Mouse (Mus musculus) hindlimb bud, embryonic 11.5 days (tissue): ENCODE results near the gene Sh3bgrl.
"Not testable (repeated sequence)": the region's sequence is repeated elsewhere in the genome, so short reads cannot be mapped to it uniquely, and the experiment has no call there.

Experiments used
- DNase-seq: peaks from one replicate; pipeline ENCODE4 v3.0.0-alpha.2; 2012; ENCODE audit warnings: low read depth, low spot score; ENCODE audit errors: extremely low spot score

Sh3bgrl gene

GRCm38 (mm10) chrX:109095245-109096242 lies at the start of gene Sh3bgrl:
Sh3bgrl (plus strand) TSS chrX:109095365.
- DNase-seq, result no peak

GRCm38 (mm10) chrX:109047773-109048172 lies 47.4 kb upstream of the Sh3bgrl start:
- no peak for DNase-seq

DNA sequence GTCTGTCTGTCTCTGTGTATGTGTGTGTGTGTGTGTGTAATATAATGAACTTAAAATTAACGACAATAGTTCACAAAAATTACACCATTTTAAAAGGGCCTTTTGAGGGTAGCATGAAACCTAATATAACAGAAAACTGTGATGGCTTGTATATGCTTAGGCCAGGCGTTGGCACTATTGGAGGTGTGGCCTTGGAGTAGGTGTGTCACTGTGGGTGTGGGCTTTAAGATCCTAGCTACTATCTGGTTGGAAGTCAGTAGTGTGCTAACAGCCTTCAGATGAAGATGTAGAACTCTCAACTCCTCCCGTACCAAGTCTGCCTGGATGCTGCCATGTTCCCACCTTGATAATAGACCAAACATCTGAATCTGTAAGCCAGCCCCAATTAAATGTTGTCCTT lies 23.4 kb upstream of the Sh3bgrl start:
- no peak for DNase-seq

DNA sequence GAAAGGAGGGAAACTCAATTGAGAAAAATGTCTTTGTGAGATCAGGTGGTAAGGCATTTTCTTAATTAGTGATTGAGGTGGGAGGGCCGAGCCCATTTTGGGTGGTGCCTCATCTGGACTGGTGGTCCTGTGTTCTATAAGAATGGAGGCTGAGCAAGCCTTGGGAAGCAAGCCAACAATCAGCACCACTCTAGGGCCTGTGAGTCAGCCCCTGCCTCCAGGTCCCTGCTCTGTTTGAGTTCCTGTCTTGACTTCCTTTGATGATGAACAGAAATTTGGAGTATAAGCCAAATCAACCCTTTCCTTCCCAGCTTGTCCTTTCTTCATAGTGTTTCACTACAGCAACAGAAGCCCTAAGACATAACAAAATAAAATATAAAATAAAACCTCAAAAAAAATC lies 19.4 kb upstream of the Sh3bgrl start:
- no peak for DNase-seq

GRCm38 (mm10) chrX:109076355-109076754 lies 18.8 kb upstream of the Sh3bgrl start:
- no peak for DNase-seq

DNA sequence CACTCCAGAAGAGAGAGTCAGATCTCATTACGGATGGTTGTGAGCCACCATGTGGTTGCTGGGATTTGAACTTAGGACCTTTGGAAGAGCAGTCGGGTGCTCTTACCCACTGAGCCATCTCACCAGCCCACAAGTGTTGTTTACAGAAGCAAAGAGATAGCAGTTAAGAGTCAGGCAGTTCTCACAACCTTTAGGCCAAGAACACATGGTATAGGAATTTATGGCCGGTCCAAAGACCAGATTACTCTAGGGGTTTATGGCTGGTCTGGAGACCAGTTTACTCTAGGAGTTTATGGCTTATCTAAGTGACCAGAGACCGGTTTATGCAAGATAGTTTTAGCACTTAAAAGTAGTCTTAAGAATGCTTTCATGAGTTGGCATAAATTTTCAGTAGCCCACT lies 15.8 kb upstream of the Sh3bgrl start:
- DNase-seq, result not testable (repeated sequence)

GRCm38 (mm10) chrX:109087073-109087472 lies 8.1 kb upstream of the Sh3bgrl start:
- DNase-seq, result no peak

DNA sequence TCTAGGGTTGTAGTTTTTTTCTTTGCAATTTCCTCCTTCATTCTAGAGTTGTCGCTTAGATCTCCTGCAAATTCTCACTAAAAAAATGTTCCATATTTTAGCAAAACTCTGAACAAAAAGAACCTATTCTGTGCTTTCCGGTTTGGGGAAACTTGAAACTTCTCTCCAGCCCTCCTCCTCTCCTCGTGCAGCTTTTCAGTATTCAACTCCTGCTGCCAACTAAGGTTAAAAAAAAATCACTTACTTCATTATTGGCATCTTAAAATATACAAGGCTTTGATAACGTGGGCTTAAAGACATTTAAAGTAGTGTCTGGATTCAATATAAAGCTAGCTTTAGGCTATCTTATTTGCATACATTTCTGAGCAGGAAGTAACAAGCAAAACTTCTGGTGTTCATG lies 365 bp upstream of the Sh3bgrl start:
- DNase-seq, result no peak

- DNase-seq, result no peak
Measured at GRCm38 (mm10) chrX:109098511-109098910, 3.3 kb downstream of the Sh3bgrl start.

DNA sequence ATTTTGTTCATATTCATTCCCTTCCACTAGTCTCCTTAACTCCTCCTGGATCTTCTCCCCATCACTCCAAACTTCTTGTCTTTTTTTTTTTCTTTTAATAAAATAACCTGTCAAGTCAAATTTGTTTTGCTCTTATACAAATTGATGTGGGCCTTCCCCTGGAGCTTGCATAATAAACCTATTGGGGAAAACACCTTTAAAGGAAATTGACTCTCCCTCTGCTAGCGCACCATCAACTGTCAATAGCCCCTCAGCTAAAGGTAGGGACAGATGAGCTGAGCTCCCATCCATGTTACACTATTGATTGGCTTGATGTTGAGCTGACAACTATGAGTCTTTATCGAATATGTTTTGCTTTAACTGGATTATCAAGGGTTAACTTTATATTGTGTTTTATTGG lies 5.3 kb downstream of the Sh3bgrl start:
- DNase-seq, result no peak

GRCm38 (mm10) chrX:109108117-109108805 lies 13.1 kb downstream of the Sh3bgrl start:
- no peak for DNase-seq

DNA sequence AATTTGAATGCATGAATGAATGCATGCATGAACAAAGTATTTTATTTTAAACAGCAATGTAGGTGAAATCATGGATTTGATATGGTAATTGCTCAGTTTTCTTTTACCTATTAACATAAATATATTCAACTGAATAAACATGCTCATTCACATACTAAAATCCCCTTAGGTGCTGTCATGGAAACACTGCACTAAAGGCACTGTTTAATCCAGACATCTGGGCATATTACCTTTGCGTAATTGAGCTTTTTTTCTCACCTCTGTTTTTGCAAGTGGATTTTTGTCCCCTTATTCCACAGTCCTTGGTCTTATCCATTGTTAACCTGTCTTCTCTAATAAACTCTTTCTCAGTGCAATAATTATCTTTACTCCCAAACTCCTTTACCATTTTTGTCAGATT lies 17.7 kb downstream of the Sh3bgrl start:
- no peak for DNase-seq

DNA sequence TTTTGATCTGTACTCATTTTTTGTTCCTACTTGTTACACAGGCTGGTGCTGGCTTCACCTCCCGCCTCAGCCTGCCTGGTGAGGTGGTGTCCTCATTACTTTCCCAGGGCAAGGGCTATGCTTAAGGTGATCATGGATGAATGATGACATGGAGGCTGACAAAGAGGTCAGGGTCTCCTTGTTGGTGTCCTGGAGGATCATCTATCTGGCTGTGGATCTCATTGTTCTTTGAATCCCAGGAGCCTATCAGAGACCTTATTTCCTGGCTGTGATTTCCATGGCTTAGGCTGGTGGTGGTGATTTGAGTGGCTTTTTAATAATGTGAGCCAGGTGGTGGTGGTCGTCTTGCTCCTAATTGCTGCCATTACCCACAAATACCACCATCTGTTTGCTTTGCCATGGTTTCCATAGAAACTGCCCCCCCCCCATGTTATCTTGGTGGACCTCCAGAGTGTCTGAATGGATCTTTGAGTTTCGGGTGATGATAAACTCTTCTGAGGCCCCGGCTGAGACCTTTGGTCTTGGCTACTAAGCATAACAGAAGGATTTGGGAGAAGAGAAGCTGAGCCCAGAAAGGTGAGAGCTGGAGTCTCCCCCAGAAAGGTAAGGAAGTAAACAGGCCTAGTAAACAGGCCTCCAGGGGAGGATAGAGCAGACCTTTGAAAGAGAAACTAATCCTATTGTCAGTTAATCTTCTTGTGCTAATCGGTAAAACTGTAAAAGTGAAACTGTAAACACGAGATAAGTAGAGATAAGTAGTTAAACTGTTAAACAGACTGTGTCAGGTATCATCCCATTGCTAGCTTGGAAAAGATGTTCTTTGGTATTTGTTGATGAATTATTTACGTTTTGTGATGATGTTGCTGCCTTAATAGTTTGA lies 18.5 kb downstream of the Sh3bgrl start:
- no peak for DNase-seq

- DNase-seq, result no peak
Measured at GRCm38 (mm10) chrX:109119829-109120826, 25.0 kb downstream of the Sh3bgrl start.

- DNase-seq, result no peak
Measured at GRCm38 (mm10) chrX:109121161-109121560, 26.0 kb downstream of the Sh3bgrl start.

DNA sequence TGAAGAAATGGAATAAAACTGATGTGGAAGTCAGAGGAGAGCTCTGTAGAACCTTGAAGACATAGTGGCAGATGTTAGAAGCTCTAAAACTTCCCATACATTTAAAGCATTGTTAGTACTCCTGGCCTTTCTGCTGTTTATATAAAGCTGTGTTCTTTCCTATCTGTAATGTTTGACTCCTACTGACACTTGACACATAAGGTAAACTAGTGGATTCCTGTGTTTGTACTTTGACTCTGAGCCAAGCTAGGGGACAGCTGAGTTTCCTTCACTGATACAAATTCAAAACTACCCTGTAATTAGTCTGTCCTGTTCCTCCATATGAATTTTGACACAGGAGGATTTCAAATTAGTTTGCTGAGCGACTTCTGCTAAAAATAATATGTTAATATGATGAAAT lies 27.5 kb downstream of the Sh3bgrl start:
- DNase-seq, result no peak

- DNase-seq, result no peak
Measured at GRCm38 (mm10) chrX:109123762-109124161, 28.6 kb downstream of the Sh3bgrl start.

DNA sequence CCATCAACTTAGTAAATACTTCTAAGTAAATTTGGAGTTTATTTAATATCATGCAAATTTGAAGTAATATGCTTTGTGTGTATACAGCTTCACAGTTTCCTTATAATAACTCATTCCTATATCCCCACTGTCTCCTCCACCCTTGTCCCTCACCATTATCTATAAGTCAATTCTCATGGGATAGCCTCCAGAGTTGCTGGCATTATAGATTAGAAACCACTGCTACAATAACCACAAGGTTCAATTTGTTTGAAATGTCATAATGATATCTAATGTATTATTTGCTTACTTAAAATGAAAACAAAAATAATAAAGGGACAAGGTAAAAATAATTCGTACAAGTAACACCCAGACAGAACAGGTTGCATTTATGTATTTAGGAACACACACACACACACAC lies 31.7 kb downstream of the Sh3bgrl start:
- no peak for DNase-seq

DNA sequence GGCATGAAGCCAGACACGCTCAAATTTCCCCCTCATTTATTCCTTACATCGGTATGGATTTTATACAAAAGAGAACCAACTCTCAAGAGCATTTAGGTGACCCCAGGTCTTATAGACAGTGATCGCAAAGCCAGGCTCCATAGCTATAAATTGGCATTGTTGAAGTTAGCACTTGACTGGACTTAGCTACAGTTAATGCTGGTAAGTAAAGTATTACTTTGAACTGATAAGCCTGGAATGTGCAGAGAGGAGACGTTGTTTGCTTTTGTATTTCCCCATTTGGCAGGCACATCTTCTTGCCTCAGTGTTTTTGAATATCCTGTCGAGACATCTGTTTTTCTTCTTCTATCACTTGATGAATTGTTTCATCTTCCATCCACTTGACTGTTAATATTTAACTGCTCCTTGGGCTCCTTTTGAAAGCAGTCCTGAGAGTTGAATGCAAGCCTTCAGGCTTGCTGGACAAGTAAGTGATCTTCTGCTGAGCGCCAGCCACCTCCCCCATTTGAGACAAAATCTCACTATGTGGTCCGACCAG lies 32.5 kb downstream of the Sh3bgrl start:
- no peak for DNase-seq

DNA sequence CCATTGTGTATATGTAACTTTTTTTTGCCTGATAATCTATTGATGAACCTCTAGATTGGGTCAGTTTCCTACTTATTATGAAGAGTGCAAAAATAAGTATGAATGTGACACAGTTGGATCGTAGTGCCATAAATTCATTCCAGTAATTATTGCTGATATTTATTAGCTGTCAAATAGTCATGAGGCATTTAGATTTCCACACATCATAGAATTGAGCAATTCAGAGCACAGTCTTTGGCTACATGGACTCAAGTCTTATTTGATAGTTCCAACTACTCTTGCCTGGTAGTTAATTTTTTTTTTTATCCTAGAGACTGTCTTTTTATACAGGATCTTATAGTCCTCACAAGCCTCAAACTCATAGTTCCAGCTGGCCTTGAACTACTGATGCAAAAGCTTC lies 34.9 kb downstream of the Sh3bgrl start:
- DNase-seq, result no peak
